Mouse (Mus musculus) limb, embryonic 14.5 days (tissue): ENCODE results near the gene Eif3c. TPM values are rescaled to one million over a fixed set of nuclear protein-coding genes. Genes with fewer than 3 reads are reported as not detected.

Source experiments
- ATAC-seq: fragments of 200-750 bp; cut with Nextera tagmentation; 2 replicates; pipeline ENCODE4 v1.8.0; 2017; ENCODE audit warnings: low read depth, moderate number of reproducible peaks, moderate TSS enrichment; ENCODE audit not compliant: low FRiP score
- DNase-seq: peaks from one replicate; pipeline ENCODE4 v3.0.0-alpha.2; 2015; ENCODE audit warnings: low spot score
- H3K27ac ChIP-seq: fragments of 300-500 bp; sonication (generic); replicated peaks from 2 replicates; pipeline ENCODE4 v1.5.1; 2014; ENCODE audit warnings: low read depth, mild to moderate bottlenecking, low read length, moderate library complexity, mixed read lengths
- H3K27me3 ChIP-seq: fragments of 300-500 bp; sonication (generic); 2 replicates; pipeline ENCODE4 v1.6.1; 2014; ENCODE audit warnings: low read length, mixed read lengths; ENCODE audit not compliant: control insufficient read depth, insufficient read depth
- H3K36me3 ChIP-seq: fragments of 300-500 bp; sonication (generic); 2 replicates; pipeline ENCODE4 v1.6.1; 2014; ENCODE audit warnings: mild to moderate bottlenecking, low read length, moderate library complexity, mixed read lengths; ENCODE audit not compliant: control insufficient read depth, insufficient read depth
- H3K4me1 ChIP-seq: fragments of 300-500 bp; sonication (generic); 2 replicates; pipeline ENCODE4 v1.6.1; 2014; ENCODE audit warnings: antibody characterized with exemption, low read length, mixed read lengths; ENCODE audit not compliant: control insufficient read depth, insufficient read depth
- H3K4me2 ChIP-seq: fragments of 300-500 bp; sonication (generic); replicated peaks from 2 replicates; pipeline ENCODE4 v1.6.1; 2014; ENCODE audit warnings: low read depth, mild to moderate bottlenecking, low read length, moderate library complexity; ENCODE audit not compliant: severe bottlenecking
- H3K4me3 ChIP-seq: fragments of 300-500 bp; sonication (generic); replicated peaks from 2 replicates; pipeline ENCODE4 v1.5.1; 2014; ENCODE audit warnings: low read length
- H3K9ac ChIP-seq: fragments of 300-500 bp; sonication (generic); 2 replicates; pipeline ENCODE4 v1.6.1; 2014; ENCODE audit warnings: mild to moderate bottlenecking, low read depth, low read length, moderate library complexity; ENCODE audit not compliant: severe bottlenecking
- H3K9me3 ChIP-seq: fragments of 300-500 bp; sonication (generic); 2 replicates; pipeline ENCODE4 v1.6.1; 2016; ENCODE audit warnings: low read length; ENCODE audit not compliant: control insufficient read depth
- POLR2A ChIP-seq: fragments of 200-500 bp; IDR thresholded peaks from 2 replicates; pipeline ENCODE4 v1.8.0; 2012; ENCODE audit warnings: inconsistent platforms, mild to moderate bottlenecking, moderate library complexity, borderline replicate concordance; ENCODE audit not compliant: insufficient read depth, insufficient read length; ENCODE audit errors: extremely low read depth
- WGBS: fragments of 180-500 bp; shearing (Covaris S2); extraction: QIAGEN DNeasy Blood & Tissue Kit; methylation state at CpG from one replicate; pipeline ENCODE4 v1.1.7; 2014; 5-methylcytosine and 5-hydroxymethylcytosine counted together
- polyA plus RNA-seq, 2 experiments: library from polyadenylated mRNA; depleted of rRNA in 1 of 2; stranded (reverse) in 1 of 2; unstranded in 1 of 2; fragments of >200 nt; fragmentation: Nextera tagmentation in 1 of 2; extraction: Ambion mirVana in 1 of 2; gene quantifications; 2 replicates each; pipeline versions ENCODE4 v1.2.1 to v1.2.3; 2012 to 2014

Gene Eif3c
- polyA plus RNA-seq, 2 experiments = 115 to 169 TPM

- Histone ChIP-seq H3K4me1 (no peaks in the 10 kb centered on the region), H3K4me2 (no peak overlapping the region), H3K27me3 (peaks cover 14% of the 10 kb centered on the region), H3K36me3 (no peaks in the 10 kb centered on the region), H3K27ac (no peak overlapping the region), H3K9ac (no peak overlapping the region), H3K4me3 (no peak overlapping the region), H3K9me3 (no peaks in the 10 kb centered on the region)
- ATAC-seq (no peak), DNase-seq (no peak)
- WGBS = 65% methylated on average over 5 of the region's 5 CpGs
- no peak for TF ChIP-seq POLR2A
Observed at GRCm38 (mm10) chr7:126537820-126538585, 28.2 kb downstream of the Eif3c start.

GRCm38 (mm10) chr7:126536466-126536865, 29.7 kb downstream of the Eif3c start:
- 61% methylated on average over 9 of the region's 9 CpGs for WGBS
- peak overlapping the region; percentile 44 for H3K4me3 ChIP-seq
- peaks cover 14% of the 10 kb centered on the region for H3K27me3 ChIP-seq
- 0 out of 2 replicates have a peak overlapping the region, but pooled peaks have one; percentile 64 for H3K9ac ChIP-seq
- ATAC-seq (no peak), DNase-seq (no peak)
- TF ChIP-seq POLR2A = no peak
- H3K27ac ChIP-seq = no peak overlapping the region
- H3K9me3 ChIP-seq = no peaks in the 10 kb centered on the region
- H3K4me2 ChIP-seq = peak overlapping the region; percentile 78; the same call in 1 of the 2 replicates
- no peaks in the 10 kb centered on the region for H3K4me1 ChIP-seq
- H3K36me3 ChIP-seq = no peaks in the 10 kb centered on the region

GRCm38 (mm10) chr7:126535766-126536165, 30.4 kb downstream of the Eif3c start:
- H3K27ac ChIP-seq = no peak overlapping the region
- no peak for TF ChIP-seq POLR2A
- H3K4me3 ChIP-seq = peak overlapping the region; percentile 44
- H3K36me3 ChIP-seq = no peaks in the 10 kb centered on the region
- H3K9me3 ChIP-seq = no peaks in the 10 kb centered on the region
- no peak for ATAC-seq
- 1% methylated on average over 28 of the region's 28 CpGs for WGBS
- peaks cover 14% of the 10 kb centered on the region for H3K27me3 ChIP-seq
- no peaks in the 10 kb centered on the region for H3K4me1 ChIP-seq
- peak overlapping the region; percentile 64 for H3K9ac ChIP-seq
- DNase-seq = no peak
- H3K4me2 ChIP-seq = peak overlapping the region; percentile 78

GRCm38 (mm10) chr7:126533434-126533833, 32.8 kb downstream of the Eif3c start:
- no peaks in the 10 kb centered on the region for H3K36me3 ChIP-seq
- H3K9ac ChIP-seq = no peak overlapping the region
- no peak overlapping the region for H3K4me3 ChIP-seq
- no peak for ATAC-seq
- no peak overlapping the region for H3K4me2 ChIP-seq
- DNase-seq = no peak
- no peak overlapping the region for H3K27ac ChIP-seq
- 60% methylated on average over 1 of the region's 1 CpGs for WGBS
- peaks cover 14% of the 10 kb centered on the region for H3K27me3 ChIP-seq
- no peak for TF ChIP-seq POLR2A
- H3K9me3 ChIP-seq = no peaks in the 10 kb centered on the region
- H3K4me1 ChIP-seq = no peaks in the 10 kb centered on the region

- H3K36me3 ChIP-seq = no peaks in the 10 kb centered on the region
- H3K4me2 ChIP-seq = no peak overlapping the region
- H3K27ac ChIP-seq = no peak overlapping the region
- H3K9ac ChIP-seq = peak overlapping the region; percentile 32; the same call in 1 of the 2 replicates
- H3K9me3 ChIP-seq = no peaks in the 10 kb centered on the region
- WGBS = 4% methylated on average over 1 of the region's 1 CpGs
- no peaks in the 10 kb centered on the region for H3K27me3 ChIP-seq
- H3K4me3 ChIP-seq = no peak overlapping the region
- no peak for TF ChIP-seq POLR2A
- peak; percentile 71 for ATAC-seq
- no peaks in the 10 kb centered on the region for H3K4me1 ChIP-seq
- DNase-seq = peak; percentile 85
Observed at GRCm38 (mm10) chr7:126528166-126528577, 38.0 kb downstream of the Eif3c start.
